Mouse (Mus musculus): ENCODE measurements at regions not wholly inside any gene's neighbourhood (a gene's known extent, or its start where the extent isn't known, plus 50 kb on each side); places are given as distances from the start of the nearest gene placed in this dataset.
A peak's percentile ranks its signal among the peaks of the same experiment; 100 is the strongest.

DNA sequence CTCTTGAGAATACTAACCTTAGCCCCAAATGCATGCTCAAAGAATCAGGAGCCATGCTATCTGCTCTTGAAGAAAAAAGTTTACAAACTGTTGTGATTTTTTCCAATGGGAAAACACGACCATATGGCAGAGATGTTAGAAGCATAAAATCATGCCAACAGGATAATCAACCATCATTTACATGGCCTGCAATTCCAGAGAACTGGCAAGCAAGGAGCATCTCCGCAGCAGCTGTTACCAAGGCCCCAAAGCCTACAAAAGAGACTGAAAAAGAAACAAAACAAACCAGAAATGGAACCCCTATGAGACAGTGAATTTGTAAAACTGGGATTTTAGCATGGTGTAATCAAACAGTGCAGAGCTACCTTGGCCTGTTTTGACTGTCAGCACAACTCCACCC is 1164.2 kb upstream of the Gm10800 start:
- no peak for DNase-seq

DNA sequence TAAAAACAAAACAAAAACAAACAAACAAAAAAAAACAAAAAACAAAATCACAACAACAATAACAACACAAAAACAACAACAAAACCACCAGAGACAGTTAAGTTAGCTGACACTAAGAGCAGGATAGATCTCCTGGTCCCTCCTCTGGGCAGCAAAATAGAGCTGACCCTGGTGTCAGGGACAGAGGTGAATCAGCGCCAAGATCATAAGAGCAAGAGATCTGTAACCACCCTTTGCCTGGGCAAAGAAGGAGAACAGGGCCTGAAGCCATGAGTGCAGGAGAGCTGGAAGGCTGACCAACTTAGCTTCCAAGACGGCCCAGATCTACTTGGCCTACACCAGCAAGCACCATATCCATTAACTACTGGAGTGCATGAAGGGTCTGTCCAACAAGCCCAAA is 1154.6 kb upstream of the Gm10800 start:
- DNase-seq: peak; percentile 4

All from adrenal gland, postnatal 14 days (tissue).